Mouse (Mus musculus) megakaryocyte, embryonic 14.5 days (primary cell): ENCODE data around the gene Col4a1.

Experiments used
- FLI1 ChIP-seq: IDR thresholded peaks from 2 replicates; pipeline ENCODE4 v1.6.1; 2012; ENCODE audit warnings: low read length, inconsistent platforms, mixed read lengths
- GATA1 ChIP-seq: IDR thresholded peaks from 3 replicates; pipeline ENCODE4 v1.6.1; 2012; ENCODE audit warnings: mixed read lengths, low read length, inconsistent platforms, borderline replicate concordance

- TF ChIP-seq GATA1, result no peak
- no peak for TF ChIP-seq FLI1
These were observed 35.0 kb downstream of the Col4a1 start for GRCm38 (mm10) chr8:11277602-11278051.
